Mouse (Mus musculus) olfactory bulb, adult 2 months (tissue): ENCODE measurements around the gene Msantd3. TPM values are rescaled to one million over a fixed set of nuclear protein-coding genes. Genes with fewer than 3 reads are reported as not detected.

ENCODE experiments used
- H3K27ac ChIP-seq: fragments of 200-500 bp; 2 replicates; pipeline ENCODE4 v1.5.1; 2012; ENCODE audit warnings: low read depth, low read length; ENCODE audit not compliant: insufficient read depth
- H3K4me1 ChIP-seq: fragments of 200-500 bp; 2 replicates; pipeline ENCODE4 v1.6.1; 2012; ENCODE audit warnings: low read length; ENCODE audit not compliant: control insufficient read depth, insufficient read depth
- H3K4me3 ChIP-seq: fragments of 200-500 bp; 2 replicates; pipeline ENCODE4 v1.5.1; 2012; ENCODE audit warnings: mild to moderate bottlenecking, low read depth, low read length, moderate library complexity; ENCODE audit not compliant: insufficient read depth
- CTCF ChIP-seq: fragments of 200-500 bp; IDR thresholded peaks from 2 replicates; pipeline ENCODE4 v1.5.1; 2012; ENCODE audit warnings: low read depth, mild to moderate bottlenecking, low read length, moderate library complexity; ENCODE audit not compliant: insufficient read depth
- POLR2A ChIP-seq: fragments of 200-500 bp; IDR thresholded peaks from 2 replicates; pipeline ENCODE4 v1.6.1; 2012; ENCODE audit warnings: mild to moderate bottlenecking, low read depth, low read length, moderate library complexity; ENCODE audit not compliant: insufficient read depth
- WGBS: fragments of 180-500 bp; shearing (Covaris S2); methylation state at CpG from one replicate; pipeline ENCODE4 v1.1.7; 2018; 5-methylcytosine and 5-hydroxymethylcytosine counted together
- polyA plus RNA-seq: library from polyadenylated mRNA; stranded (reverse); fragments of >200 nt; gene quantifications from 2 replicates; pipeline ENCODE4 v1.2.4, GENCODE M21; 2012; ENCODE audit warnings: low replicate concordance; ENCODE audit not compliant: missing spikeins, insufficient read depth, insufficient read length

Gene Msantd3
- polyA plus RNA-seq, 1 experiment: not detected

- TF ChIP-seq POLR2A (no peak), CTCF (no peak)
- 40% methylated on average over 9 of the region's 9 CpGs for WGBS
- Histone ChIP-seq H3K4me1 (peaks cover 20% of the 10 kb centered on the region), H3K4me3 (no peak overlapping the region), H3K27ac (no peak overlapping the region)
Observed at GRCm38 (mm10) chr4:48588576-48588975, 48.8 kb downstream of the Msantd3 start.

- 85% methylated on average over 7 of the region's 7 CpGs for WGBS
- Histone ChIP-seq H3K4me3 (no peak overlapping the region), H3K4me1 (peaks cover 10% of the 10 kb centered on the region), H3K27ac (no peak overlapping the region)
- TF ChIP-seq POLR2A (no peak), CTCF (no peak)
Observed at GRCm38 (mm10) chr4:48590862-48591261, 51.1 kb downstream of the Msantd3 start.

GRCm38 (mm10) chr4:48591390-48591789 lies 51.7 kb downstream of the Msantd3 start:
- WGBS: 92% methylated on average over 3 of the region's 3 CpGs
- TF ChIP-seq POLR2A (no peak), CTCF (no peak)
- no peak overlapping the region for H3K4me3 ChIP-seq
- no peak overlapping the region for H3K27ac ChIP-seq
- H3K4me1 ChIP-seq: peaks cover 8% of the 10 kb centered on the region

GRCm38 (mm10) chr4:48592328-48592727 lies 52.6 kb downstream of the Msantd3 start:
- Histone ChIP-seq H3K4me1 (peaks cover 5% of the 10 kb centered on the region; the same call in 1 of the 2 replicates), H3K4me3 (no peak overlapping the region), H3K27ac (no peak overlapping the region)
- TF ChIP-seq POLR2A: no peak
- no peak for TF ChIP-seq CTCF
- 79% methylated on average over 5 of the region's 5 CpGs for WGBS

- Histone ChIP-seq H3K4me1 (peaks cover 6% of the 10 kb centered on the region; the same call in 1 of the 2 replicates), H3K4me3 (no peak overlapping the region), H3K27ac (no peak overlapping the region)
- no peak for TF ChIP-seq POLR2A
- TF ChIP-seq CTCF: no peak
- WGBS: 87% methylated on average over 7 of the region's 7 CpGs
Observed at GRCm38 (mm10) chr4:48592844-48593243, 53.1 kb downstream of the Msantd3 start.

- TF ChIP-seq CTCF: no peak
- no peak for TF ChIP-seq POLR2A
- Histone ChIP-seq H3K4me1 (peaks cover 8% of the 10 kb centered on the region; the same call in 1 of the 2 replicates), H3K4me3 (no peak overlapping the region), H3K27ac (no peak overlapping the region)
- 91% methylated on average over 7 of the region's 7 CpGs for WGBS
Observed at GRCm38 (mm10) chr4:48596111-48596510, 56.4 kb downstream of the Msantd3 start.

GRCm38 (mm10) chr4:48605650-48606049 lies 65.9 kb downstream of the Msantd3 start:
- H3K4me1 ChIP-seq: no peaks in the 10 kb centered on the region; the same call in 1 of the 2 replicates
- TF ChIP-seq POLR2A: no peak
- TF ChIP-seq CTCF: no peak
- H3K4me3 ChIP-seq: no peak overlapping the region
- 51% methylated on average over 3 of the region's 3 CpGs for whole genome bisulfite sequencing
- H3K27ac ChIP-seq: no peak overlapping the region

GRCm38 (mm10) chr4:48609485-48609884 lies 69.8 kb downstream of the Msantd3 start:
- H3K4me3 ChIP-seq: no peak overlapping the region
- no peak overlapping the region for H3K27ac ChIP-seq
- TF ChIP-seq CTCF (no peak), POLR2A (no peak)
- 92% methylated on average over 9 of the region's 9 CpGs for WGBS
- H3K4me1 ChIP-seq: no peaks in the 10 kb centered on the region; the same call in 1 of the 2 replicates

GRCm38 (mm10) chr4:48610251-48610650 lies 70.5 kb downstream of the Msantd3 start:
- 60% methylated on average over 6 of the region's 6 CpGs for WGBS

More at GRCm38 (mm10) chr4:48610251-48610650, 70.5 kb downstream of the Msantd3 start:
- TF ChIP-seq CTCF (no peak), POLR2A (no peak)
- H3K4me1 ChIP-seq: no peaks in the 10 kb centered on the region; the same call in 1 of the 2 replicates
- no peak overlapping the region for H3K4me3 ChIP-seq
- H3K27ac ChIP-seq: no peak overlapping the region

Other genes with a start within 250 kb of the Msantd3 start
- gene Tex10, start 66.5 kb upstream of the Msantd3 start, polyA plus RNA-seq: not detected in 2 replicates
- gene Tmeff1, start 45.2 kb downstream of the Msantd3 start, polyA plus RNA-seq: not detected in 2 replicates
- not detected in 2 replicates for gene Cavin4, start 123.6 kb downstream of the Msantd3 start, polyA plus RNA-seq